In genomic region chr9:57550126-57550862, GRCm38 (mm10) we compare ENCODE assay signal across 10 mouse cellular contexts. TPM values are rescaled to one million over a fixed set of nuclear protein-coding genes. Genes with fewer than 3 reads are reported as not detected.
DNase-seq lines count a peak whose midpoint lies in the region; ATAC-seq and TF ChIP-seq lines count a peak whose summit lies in the region.
"Had no signal": no experiment of that assay in that cellular context is flagged by ENCODE, and none has a peak within 500 bp of the region (broad histone marks: within the 10 kb centered on the region; RNA-seq: fewer than 3 reads in every experiment).

No protein-coding gene starts in this region.

- DNase-seq in cerebellum, adult 9-11 months: peak; percentile 43
- no peak for DNase-seq in cerebellum, postnatal 14 days
- peak; percentile 64 to 78 for DNase-seq in kidney, postnatal 25 days
- DNase-seq in stomach, postnatal 0 days (ENCODE audit: low spot score): peak; percentile 62
- no peak for DNase-seq in hindbrain, embryonic 10.5 days (ENCODE audit: low spot score)
- DNase-seq: right cerebral cortex, adult 18-20 months had no signal

- no peak for ATAC-seq in megakaryocyte, adult 5-6 weeks (ENCODE audit: poor library complexity, severe bottlenecking)
- ATAC-seq in stomach, postnatal 0 days (ENCODE audit: low FRiP score, low TSS enrichment): peak; percentile 56
- ATAC-seq in forebrain, embryonic 12.5 days (ENCODE audit: low FRiP score): no peak

- no peaks in the 10 kb centered on the region for H3K9me3 ChIP-seq in megakaryocyte, embryonic 14.5 days
- H3K9me3 ChIP-seq in stomach, postnatal 0 days (ENCODE audit: control insufficient read depth, low read length): no peaks in the 10 kb centered on the region
- H3K9me3 ChIP-seq in forebrain, embryonic 12.5 days: no peaks in the 10 kb centered on the region
- no peaks in the 10 kb centered on the region for H3K9me3 ChIP-seq in hindbrain, embryonic 10.5 days
- H3K9me3 ChIP-seq: embryonic facial prominence, embryonic 12.5 days had no signal

- peak overlapping the region; percentile 20 for H3K4me3 ChIP-seq in megakaryocyte, embryonic 14.5 days (replicated peaks)
- H3K4me3 ChIP-seq in stomach, postnatal 0 days (ENCODE audit: low read depth, low read length): no peak overlapping the region
- no peak overlapping the region for H3K4me3 ChIP-seq in forebrain, embryonic 12.5 days (replicated peaks)
- no peak overlapping the region for H3K4me3 ChIP-seq in hindbrain, embryonic 10.5 days
- H3K4me3 ChIP-seq: embryonic facial prominence, embryonic 12.5 days had no signal

- TF ChIP-seq CTCF in stomach, postnatal 0 days (IDR thresholded peaks at IDR 0.05; ENCODE audit: low read depth): no peak

- WGBS in stomach, postnatal 0 days: 64% methylated on average over 11 of the region's 11 CpGs
- WGBS in forebrain, embryonic 12.5 days: 91% methylated on average over 11 of the region's 11 CpGs
- WGBS in hindbrain, embryonic 10.5 days: 91% methylated on average over 11 of the region's 11 CpGs

- H3K27me3 ChIP-seq in megakaryocyte, embryonic 14.5 days (replicated peaks): no peaks in the 10 kb centered on the region
- no peaks in the 10 kb centered on the region for H3K27me3 ChIP-seq in stomach, postnatal 0 days (ENCODE audit: control insufficient read depth, insufficient read depth, low read length)
- no peaks in the 10 kb centered on the region for H3K27me3 ChIP-seq in forebrain, embryonic 12.5 days
- no peaks in the 10 kb centered on the region for H3K27me3 ChIP-seq in hindbrain, embryonic 10.5 days (ENCODE audit: insufficient read depth, poor library complexity, severe bottlenecking)
- H3K27me3 ChIP-seq: embryonic facial prominence, embryonic 12.5 days had no signal

- TF ChIP-seq EP300 in stomach, postnatal 0 days (optimal IDR thresholded peaks at IDR 0.05): no peak

- H3K4me1 ChIP-seq in megakaryocyte, embryonic 14.5 days: peaks cover 93% of the 10 kb centered on the region
- H3K4me1 ChIP-seq in stomach, postnatal 0 days (replicated peaks; ENCODE audit: control insufficient read depth, insufficient read depth): no peaks in the 10 kb centered on the region; the same call in 1 of the 2 replicates
- H3K4me1 ChIP-seq in forebrain, embryonic 12.5 days: peaks cover 18% of the 10 kb centered on the region
- peaks cover 24% of the 10 kb centered on the region for H3K4me1 ChIP-seq in hindbrain, embryonic 10.5 days (replicated peaks)

- H3K9ac ChIP-seq in stomach, postnatal 0 days (ENCODE audit: low read length): no peak overlapping the region
- no peak overlapping the region for H3K9ac ChIP-seq in forebrain, embryonic 12.5 days
- H3K9ac ChIP-seq: embryonic facial prominence, embryonic 12.5 days had no signal

- H3K4me2 ChIP-seq in stomach, postnatal 0 days (replicated peaks; ENCODE audit: low read depth): no peak overlapping the region
- no peak overlapping the region for H3K4me2 ChIP-seq in forebrain, embryonic 12.5 days
- H3K4me2 ChIP-seq: embryonic facial prominence, embryonic 12.5 days had no signal

- peaks cover 61% of the 10 kb centered on the region for H3K36me3 ChIP-seq in megakaryocyte, embryonic 14.5 days (replicated peaks; ENCODE audit: low read length)
- H3K36me3 ChIP-seq in stomach, postnatal 0 days (ENCODE audit: control insufficient read depth, insufficient read depth, low read length): peaks cover 6% of the 10 kb centered on the region; the same call in 1 of the 2 replicates
- H3K36me3 ChIP-seq in forebrain, embryonic 12.5 days (replicated peaks): peaks cover 53% of the 10 kb centered on the region
- peaks cover 59% of the 10 kb centered on the region for H3K36me3 ChIP-seq in hindbrain, embryonic 10.5 days

- H3K27ac ChIP-seq in stomach, postnatal 0 days (replicated peaks): peak overlapping the region; percentile 56
- H3K27ac ChIP-seq in forebrain, embryonic 12.5 days: no peak overlapping the region
- no peak overlapping the region for H3K27ac ChIP-seq in hindbrain, embryonic 10.5 days
- H3K27ac ChIP-seq: embryonic facial prominence, embryonic 12.5 days had no signal

RNA-seq across cellular contexts. Expression of gene Mpi, which starts 2.3 kb away (rescaled TPM):
- 1.6 and 4.5 TPM in 2 replicates for polyA plus RNA-seq in megakaryocyte, embryonic 14.5 days (2012; ENCODE audit: insufficient read depth, low replicate concordance)
- 10.7 and 12.7 TPM in 2 replicates for total RNA-seq in megakaryocyte, adult 5-6 weeks (2015)
- 6.9 and 11.5 TPM in 2 replicates for total RNA-seq in megakaryocyte, adult 5-6 weeks (2017)
- 24.6 and 26.1 TPM in 2 replicates for polyA plus RNA-seq in stomach, postnatal 0 days (2015; fragmentation: Nextera tagmentation; extraction: Ambion mirVana)
- polyA plus RNA-seq in forebrain, embryonic 12.5 days (2016; fragmentation: Nextera tagmentation; extraction: Ambion mirVana): 62.3 and 62.5 TPM in 2 replicates
- polyA plus RNA-seq in hindbrain, embryonic 10.5 days (2016; fragmentation: Nextera tagmentation; extraction: Ambion mirVana): 61.7 and 74.1 TPM in 2 replicates

RNA-seq across cellular contexts. Expression of gene Scamp2, which starts 10.4 kb away (rescaled TPM):
- 49.4 and 55.8 TPM in 2 replicates for polyA plus RNA-seq in megakaryocyte, embryonic 14.5 days (2012; ENCODE audit: insufficient read depth, low replicate concordance)
- 89.5 and 90.0 TPM in 2 replicates for total RNA-seq in megakaryocyte, adult 5-6 weeks (2015)
- 36.3 and 40.0 TPM in 2 replicates for total RNA-seq in megakaryocyte, adult 5-6 weeks (2017)
- polyA plus RNA-seq in stomach, postnatal 0 days (2015; fragmentation: Nextera tagmentation; extraction: Ambion mirVana): 102 and 104 TPM in 2 replicates
- polyA plus RNA-seq in forebrain, embryonic 12.5 days (2016; fragmentation: Nextera tagmentation; extraction: Ambion mirVana): 57.8 and 60.6 TPM in 2 replicates
- polyA plus RNA-seq in hindbrain, embryonic 10.5 days (2016; fragmentation: Nextera tagmentation; extraction: Ambion mirVana): 50.7 and 59.7 TPM in 2 replicates

RNA-seq across cellular contexts. Expression of gene Fam219b, which starts 13.0 kb away (rescaled TPM):
- polyA plus RNA-seq in megakaryocyte, embryonic 14.5 days (2012; ENCODE audit: insufficient read depth, low replicate concordance): 4.9 TPM in 2 replicates
- 5.1 and 5.4 TPM in 2 replicates for total RNA-seq in megakaryocyte, adult 5-6 weeks (2015)
- 8.7 and 10.5 TPM in 2 replicates for total RNA-seq in megakaryocyte, adult 5-6 weeks (2017)
- 12.4 and 13.0 TPM in 2 replicates for polyA plus RNA-seq in stomach, postnatal 0 days (2015; fragmentation: Nextera tagmentation; extraction: Ambion mirVana)
- 18.2 and 19.3 TPM in 2 replicates for polyA plus RNA-seq in forebrain, embryonic 12.5 days (2016; fragmentation: Nextera tagmentation; extraction: Ambion mirVana)
- polyA plus RNA-seq in hindbrain, embryonic 10.5 days (2016; fragmentation: Nextera tagmentation; extraction: Ambion mirVana): 16.1 and 16.3 TPM in 2 replicates

RNA-seq across cellular contexts. Expression of gene Cox5a, which starts 29.2 kb away (rescaled TPM):
- 240 and 738 TPM in 2 replicates for polyA plus RNA-seq in megakaryocyte, embryonic 14.5 days (2012; ENCODE audit: insufficient read depth, low replicate concordance)
- 374 and 399 TPM in 2 replicates for total RNA-seq in megakaryocyte, adult 5-6 weeks (2015)
- total RNA-seq in megakaryocyte, adult 5-6 weeks (2017): 54.0 and 61.6 TPM in 2 replicates
- polyA plus RNA-seq in stomach, postnatal 0 days (2015; fragmentation: Nextera tagmentation; extraction: Ambion mirVana): 991 and 1,062 TPM in 2 replicates
- 694 and 697 TPM in 2 replicates for polyA plus RNA-seq in forebrain, embryonic 12.5 days (2016; fragmentation: Nextera tagmentation; extraction: Ambion mirVana)
- 712 and 781 TPM in 2 replicates for polyA plus RNA-seq in hindbrain, embryonic 10.5 days (2016; fragmentation: Nextera tagmentation; extraction: Ambion mirVana)

RNA-seq across cellular contexts. Expression of gene Ulk3, which starts 39.0 kb away (rescaled TPM):
- 3.3 and 4.7 TPM in 2 replicates for polyA plus RNA-seq in megakaryocyte, embryonic 14.5 days (2012; ENCODE audit: insufficient read depth, low replicate concordance)
- 8.8 and 10.0 TPM in 2 replicates for total RNA-seq in megakaryocyte, adult 5-6 weeks (2015)
- 4.7 and 9.4 TPM in 2 replicates for total RNA-seq in megakaryocyte, adult 5-6 weeks (2017)
- polyA plus RNA-seq in stomach, postnatal 0 days (2015; fragmentation: Nextera tagmentation; extraction: Ambion mirVana): 8.4 and 8.6 TPM in 2 replicates
- 19.9 and 24.1 TPM in 2 replicates for polyA plus RNA-seq in forebrain, embryonic 12.5 days (2016; fragmentation: Nextera tagmentation; extraction: Ambion mirVana)
- 14.2 and 14.6 TPM in 2 replicates for polyA plus RNA-seq in hindbrain, embryonic 10.5 days (2016; fragmentation: Nextera tagmentation; extraction: Ambion mirVana)

Comparison
In these comparisons a context has a peak if more than half of its experiments do, and no peak if none do; other contexts are left out.
1. DNase-seq: peak in cerebellum, adult 9-11 months (single experiment), kidney, postnatal 25 days (2 of 2) and stomach, postnatal 0 days (single experiment); none in cerebellum, postnatal 14 days (0 of 2) and hindbrain, embryonic 10.5 days (single experiment).